Mouse (Mus musculus): Measurements from ENCODE around the gene Gm10985.

Gene Gm10985

DNA sequence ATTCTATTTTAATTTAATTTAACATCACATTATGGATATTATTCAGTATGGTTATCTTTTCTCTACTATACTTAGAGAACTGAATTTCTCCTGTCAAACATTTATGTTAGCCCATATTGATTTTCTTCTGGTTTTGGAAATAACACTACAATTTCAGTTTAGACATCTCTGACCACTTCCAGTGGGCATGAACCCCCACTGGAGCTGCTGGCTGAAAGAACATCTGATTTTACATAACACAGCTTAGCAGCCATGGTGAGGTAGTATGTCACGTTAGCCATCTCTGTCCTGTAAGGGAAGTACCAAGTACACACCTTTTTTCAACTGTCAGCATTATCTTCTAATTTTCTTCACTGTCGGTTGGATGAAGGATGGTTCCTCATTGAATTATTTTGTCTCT lies at the start of gene Gm10985:
Gm10985 (plus strand) TSS at position 301 of the 400 bp plus-strand sequence.
- DNase-seq: no peak

- no peak for DNase-seq
Observed at GRCm38 (mm10) chr3:53796933-53797332, 48.0 kb upstream of the Gm10985 start.

DNA sequence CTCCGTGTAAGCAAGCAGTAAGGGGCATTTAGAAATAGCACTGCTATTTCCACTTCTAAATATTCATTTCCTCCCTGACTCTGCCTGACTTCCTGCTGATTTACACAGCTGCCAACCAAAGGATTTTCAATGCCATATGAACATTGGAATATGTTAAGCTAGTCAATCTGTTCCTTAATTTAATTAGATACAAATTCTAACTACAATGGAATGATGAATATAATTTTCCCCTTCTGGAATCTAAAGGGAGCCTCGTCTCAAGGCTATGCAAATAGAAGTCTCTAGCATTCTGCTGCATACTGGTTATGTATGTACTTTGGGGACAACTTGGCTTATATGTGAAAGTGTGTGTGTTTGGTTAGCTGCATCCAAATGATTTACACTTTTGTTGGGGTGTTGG lies 45.2 kb upstream of the Gm10985 start:
- DNase-seq: no peak

GRCm38 (mm10) chr3:53813421-53813977 lies 31.4 kb upstream of the Gm10985 start:
- DNase-seq: no peak

DNA sequence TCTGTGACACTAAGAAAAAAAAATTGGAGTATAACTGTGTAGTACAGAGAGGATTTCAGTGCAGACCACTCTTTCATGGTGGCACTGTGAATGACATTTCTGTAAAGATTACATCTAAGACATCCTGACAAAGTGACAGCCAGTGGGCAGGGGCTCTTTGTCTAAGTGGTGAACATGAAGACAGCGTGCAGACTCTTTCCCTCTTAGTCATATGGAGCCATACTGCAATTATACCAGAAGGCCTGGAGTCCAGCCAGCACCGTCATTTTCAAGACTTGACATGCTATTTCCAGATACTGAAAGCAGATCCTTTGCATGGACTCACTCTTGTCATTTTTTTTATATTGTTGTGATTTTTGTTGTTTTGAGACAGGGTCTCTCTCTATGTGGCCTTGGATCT lies 10.6 kb upstream of the Gm10985 start:
- DNase-seq: no peak

DNA sequence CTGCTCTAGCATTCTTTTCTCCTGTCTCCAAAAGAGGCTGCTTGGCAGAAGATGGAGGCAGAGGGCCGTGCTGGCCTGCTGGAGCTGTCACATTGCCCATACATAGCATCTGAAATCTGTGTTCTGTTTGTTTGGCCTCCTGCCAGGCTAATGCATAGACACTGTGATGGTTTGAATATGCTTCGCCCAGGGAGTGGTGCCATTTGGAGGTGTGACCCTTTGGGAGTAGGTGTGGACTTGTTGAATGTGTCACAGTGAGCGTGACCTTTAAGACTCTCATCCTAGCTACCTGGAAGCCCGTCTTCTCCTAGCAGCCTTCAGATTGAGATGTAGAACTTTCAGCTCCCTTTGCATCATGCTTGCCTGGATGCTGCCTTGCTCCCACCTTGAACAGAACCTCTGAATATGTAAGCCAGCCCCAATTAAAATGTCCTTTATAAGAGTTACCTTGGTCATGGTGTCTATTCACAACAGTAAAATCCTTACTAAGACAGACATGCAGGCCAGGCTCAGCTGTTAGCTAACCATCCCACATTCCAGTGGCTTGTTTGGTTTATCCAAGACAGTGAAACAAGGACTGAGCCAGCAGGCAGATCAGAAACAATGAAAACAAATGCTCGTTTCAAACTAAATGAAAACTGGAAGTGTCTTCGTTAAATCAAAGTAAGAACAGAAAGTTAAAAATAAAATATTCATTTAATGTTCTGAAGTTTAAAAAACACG lies 1.5 kb downstream of the Gm10985 start:
- no peak for DNase-seq

DNA sequence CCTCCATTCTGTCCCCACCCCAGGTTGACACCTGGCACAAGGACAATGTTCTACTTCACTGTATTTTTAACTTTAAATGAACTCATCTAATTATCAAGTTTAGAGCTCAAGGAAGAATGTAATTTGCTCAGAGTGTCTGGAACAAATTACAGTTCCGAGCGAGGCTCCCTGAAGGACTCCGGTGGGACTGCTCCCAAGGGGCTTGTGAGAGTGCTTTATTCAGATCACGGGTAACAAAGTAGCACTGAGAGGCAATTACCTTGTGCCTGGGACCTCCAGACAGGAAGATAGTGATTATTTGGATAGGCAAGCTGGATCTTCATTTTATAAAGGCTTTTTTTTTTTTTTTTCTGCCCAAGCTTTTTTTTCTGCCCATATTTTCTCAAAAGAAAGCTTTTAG lies 2.8 kb downstream of the Gm10985 start:
- DNase-seq: no peak

GRCm38 (mm10) chr3:53848262-53848661 lies 3.4 kb downstream of the Gm10985 start:
- no peak for DNase-seq

GRCm38 (mm10) chr3:53854261-53854660 lies 9.4 kb downstream of the Gm10985 start:
- no peak for DNase-seq

GRCm38 (mm10) chr3:53854831-53855230 lies 9.9 kb downstream of the Gm10985 start:
- no peak for DNase-seq

GRCm38 (mm10) chr3:53863383-53864220 lies 18.7 kb downstream of the Gm10985 start, which contains the start of gene Ufm1:
TSS of gene Ufm1 (minus strand) at chr3:53863830.
- DNase-seq: peak; percentile 93

DNA sequence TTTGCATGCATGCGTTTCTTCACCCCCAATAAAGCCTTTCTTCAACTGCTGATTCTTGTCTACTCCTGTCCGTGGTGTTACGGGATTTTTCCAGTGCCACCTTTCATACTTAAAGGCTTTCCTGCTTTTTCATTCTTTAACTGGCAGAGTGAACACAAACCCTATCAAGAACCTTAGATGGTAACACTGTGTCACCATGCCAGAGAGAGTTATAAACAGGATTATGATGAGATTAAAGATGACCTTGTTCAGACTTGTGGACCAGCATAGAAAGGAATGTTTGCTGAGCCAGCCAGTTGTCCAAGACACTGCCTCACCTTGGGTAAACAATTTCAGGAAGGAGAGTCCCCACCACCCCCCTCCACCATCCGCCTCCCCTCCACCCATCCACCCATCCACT lies 23.3 kb downstream of the Gm10985 start:
- no peak for DNase-seq

- DNase-seq: no peak
Observed at GRCm38 (mm10) chr3:53869263-53869662, 24.4 kb downstream of the Gm10985 start.

DNA sequence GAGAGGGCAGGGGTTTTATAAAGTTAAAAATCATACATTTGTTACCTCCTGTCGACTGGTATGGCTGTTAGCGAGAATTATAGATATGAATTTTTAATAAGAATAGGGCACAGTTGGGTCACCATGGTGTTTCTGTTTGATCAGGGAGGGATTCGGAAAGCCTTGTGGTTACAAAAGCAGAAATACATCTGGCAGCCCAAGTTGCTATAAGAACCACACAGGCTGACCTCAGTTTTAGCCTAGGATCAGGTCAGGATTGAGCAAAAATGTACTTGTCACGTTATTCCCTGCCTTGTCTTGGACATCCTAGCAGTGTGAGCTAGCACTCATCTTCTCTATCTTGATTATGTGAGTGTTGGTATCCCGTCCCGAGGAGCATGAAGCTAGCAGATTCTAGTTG lies 25.6 kb downstream of the Gm10985 start:
- no peak for DNase-seq

DNA sequence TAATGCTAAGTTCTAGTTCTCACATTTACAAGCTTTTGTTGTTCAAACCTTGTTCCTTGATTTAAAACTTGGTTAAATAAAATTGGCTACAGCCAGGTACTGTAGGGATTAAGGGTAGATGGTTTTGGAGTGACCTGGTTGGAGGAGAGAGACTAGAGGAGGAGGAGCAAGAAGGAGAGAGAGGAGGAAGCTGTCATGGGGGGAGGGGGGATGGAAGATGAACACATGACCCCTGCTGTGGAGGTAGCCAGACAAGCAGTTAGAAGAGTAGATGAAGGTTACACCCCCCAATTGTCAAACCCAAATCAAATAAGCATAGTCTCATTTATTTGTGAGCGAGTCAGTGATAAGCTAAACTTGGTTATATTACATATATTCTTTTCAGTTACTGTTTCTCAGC lies 26.7 kb downstream of the Gm10985 start:
- no peak for DNase-seq

DNA sequence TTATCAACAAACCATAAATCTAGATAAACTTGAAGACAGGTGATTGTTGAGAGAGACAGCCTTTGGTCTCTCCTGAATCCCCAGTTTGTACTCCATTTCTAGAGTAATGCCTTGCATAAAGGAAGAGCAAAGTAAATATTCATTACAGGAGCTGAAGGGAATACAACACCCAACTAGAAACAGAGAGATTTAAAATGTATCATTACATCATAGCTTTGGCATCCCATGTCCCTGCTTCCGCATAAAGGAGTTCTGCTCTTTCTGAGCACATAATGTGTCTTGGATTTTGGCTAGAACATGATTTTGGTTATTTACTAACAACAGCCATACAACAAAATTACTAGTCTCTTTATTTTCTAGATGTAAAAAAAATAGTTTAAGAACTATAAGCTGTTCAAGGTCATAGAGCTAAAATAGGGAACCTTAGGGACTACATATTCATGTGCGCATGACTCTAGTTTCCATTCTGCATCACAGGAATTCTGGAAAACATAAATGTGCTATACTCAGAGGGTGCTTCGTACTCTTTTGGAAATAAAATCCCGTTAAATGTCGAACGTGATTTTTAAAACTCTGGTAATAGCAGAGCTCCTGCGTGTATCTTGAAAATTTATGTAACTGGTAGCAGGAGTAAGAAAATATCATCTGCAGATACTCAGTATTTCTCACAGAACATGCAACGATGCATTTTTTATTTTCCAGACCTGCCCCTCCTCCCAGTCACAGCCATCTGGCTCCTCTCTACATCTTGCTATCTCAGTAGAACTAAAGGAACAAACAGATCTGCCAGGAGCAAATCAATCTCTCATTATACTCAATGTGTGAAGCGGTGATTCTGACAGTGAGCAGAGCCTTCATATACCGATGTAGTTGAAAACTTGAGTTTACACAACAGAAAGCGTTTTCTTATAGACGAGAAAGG lies 46.0 kb downstream of the Gm10985 start:
- DNase-seq: no peak
